Mouse (Mus musculus): ENCODE results near the gene Hoxc12. TPM values are rescaled to one million over a fixed set of nuclear protein-coding genes. Genes with fewer than 3 reads are reported as not detected.
A peak's percentile ranks its signal among the peaks of the same experiment; 100 is the strongest.

Gene Hoxc12
- polyA plus RNA-seq, 1 experiment from 2014 or later: not detected

GRCm38 (mm10) chr15:102917972-102918572 is 18.5 kb upstream of the Hoxc12 start:
- Histone ChIP-seq H3K27me3 (ENCODE audit: control insufficient read depth, insufficient read depth, low read length) (peaks cover 99% of the 10 kb centered on the region), H3K4me3 (ENCODE audit: control insufficient read depth in 1 of 2, insufficient read depth in 1 of 2, low read depth in 1 of 2, low read length in 2 of 2) (no peak overlapping the region), H3K9ac (ENCODE audit: low read length) (no peak overlapping the region), H3K36me3 (ENCODE audit: control insufficient read depth, insufficient read depth, low read length) (no peaks in the 10 kb centered on the region), H3K27ac (replicated peaks in 1 of 2; ENCODE audit: control insufficient read depth in 1 of 2, insufficient read depth in 1 of 2, low read depth in 2 of 2, low read length in 2 of 2) (no peak overlapping the region), H3K4me2 (ENCODE audit: low read length) (no peak overlapping the region), H3K9me3 (ENCODE audit: control insufficient read depth, low read length) (no peaks in the 10 kb centered on the region), H3K4me1 (ENCODE audit: control insufficient read depth in 2 of 2, insufficient read depth in 2 of 2, low read length in 2 of 2) (peaks cover 3 to 7% of the 10 kb centered on the region in 2 experiments; a peak in 2 of 4 replicates)
- whole genome bisulfite sequencing: 1% methylated on average over 20 of the region's 20 CpGs
- ATAC-seq (ENCODE audit: insufficient number of reproducible peaks, insufficient read depth, low FRiP score, low read depth): no peak

- 2% methylated on average over 7 of the region's 7 CpGs for WGBS
- Histone ChIP-seq H3K9me3 (ENCODE audit: control insufficient read depth, low read length) (no peaks in the 10 kb centered on the region), H3K4me1 (ENCODE audit: control insufficient read depth in 2 of 2, insufficient read depth in 2 of 2, low read length in 2 of 2) (peaks cover 3 to 7% of the 10 kb centered on the region in 2 experiments; a peak in 2 of 4 replicates), H3K36me3 (ENCODE audit: control insufficient read depth, insufficient read depth, low read length) (no peaks in the 10 kb centered on the region), H3K4me3 (ENCODE audit: control insufficient read depth in 1 of 2, insufficient read depth in 1 of 2, low read depth in 1 of 2, low read length in 2 of 2) (no peak overlapping the region), H3K27ac (replicated peaks in 1 of 2; ENCODE audit: control insufficient read depth in 1 of 2, insufficient read depth in 1 of 2, low read depth in 2 of 2, low read length in 2 of 2) (no peak overlapping the region), H3K27me3 (ENCODE audit: control insufficient read depth, insufficient read depth, low read length) (peaks cover 99% of the 10 kb centered on the region), H3K4me2 (ENCODE audit: low read length) (no peak overlapping the region), H3K9ac (ENCODE audit: low read length) (no peak overlapping the region)
- no peak for ATAC-seq (ENCODE audit: insufficient number of reproducible peaks, insufficient read depth, low FRiP score, low read depth)
Measured at GRCm38 (mm10) chr15:102918611-102919265, 17.8 kb upstream of the Hoxc12 start.

GRCm38 (mm10) chr15:102919336-102920180 is 17.0 kb upstream of the Hoxc12 start:
- ATAC-seq (ENCODE audit: insufficient number of reproducible peaks, insufficient read depth, low FRiP score, low read depth): no peak
- H3K9me3 ChIP-seq (ENCODE audit: control insufficient read depth, low read length): no peaks in the 10 kb centered on the region
- H3K4me2 ChIP-seq (ENCODE audit: low read length): no peak overlapping the region
- no peak overlapping the region for H3K27ac ChIP-seq (replicated peaks in 1 of 2; ENCODE audit: control insufficient read depth in 1 of 2, insufficient read depth in 1 of 2, low read depth in 2 of 2, low read length in 2 of 2)
- WGBS: 7% methylated on average over 12 of the region's 12 CpGs
- H3K4me3 ChIP-seq (ENCODE audit: control insufficient read depth in 1 of 2, insufficient read depth in 1 of 2, low read depth in 1 of 2, low read length in 2 of 2): no peak overlapping the region
- H3K9ac ChIP-seq (ENCODE audit: low read length): no peak overlapping the region
- no peaks in the 10 kb centered on the region for H3K36me3 ChIP-seq (ENCODE audit: control insufficient read depth, insufficient read depth, low read length)
- H3K27me3 ChIP-seq (ENCODE audit: control insufficient read depth, insufficient read depth, low read length): peaks cover 99% of the 10 kb centered on the region
- H3K4me1 ChIP-seq (ENCODE audit: control insufficient read depth in 2 of 2, insufficient read depth in 2 of 2, low read length in 2 of 2): peaks cover 3 to 7% of the 10 kb centered on the region in 2 experiments; a peak in 2 of 4 replicates

- WGBS: under 1% methylated on average over 20 of the region's 20 CpGs
- Histone ChIP-seq H3K36me3 (ENCODE audit: control insufficient read depth, insufficient read depth, low read length) (no peaks in the 10 kb centered on the region), H3K4me1 (ENCODE audit: control insufficient read depth in 2 of 2, insufficient read depth in 2 of 2, low read length in 2 of 2) (peaks cover 3 to 7% of the 10 kb centered on the region in 2 experiments; a peak in 2 of 4 replicates), H3K9me3 (ENCODE audit: control insufficient read depth, low read length) (no peaks in the 10 kb centered on the region), H3K4me3 (ENCODE audit: control insufficient read depth in 1 of 2, insufficient read depth in 1 of 2, low read depth in 1 of 2, low read length in 2 of 2) (peak overlapping the region in 1 of 2 experiments; percentile 24; a peak in 2 of 4 replicates), H3K27ac (replicated peaks in 1 of 2; ENCODE audit: control insufficient read depth in 1 of 2, insufficient read depth in 1 of 2, low read depth in 2 of 2, low read length in 2 of 2) (no peak overlapping the region), H3K9ac (ENCODE audit: low read length) (no peak overlapping the region), H3K27me3 (ENCODE audit: control insufficient read depth, insufficient read depth, low read length) (peaks cover 100% of the 10 kb centered on the region), H3K4me2 (ENCODE audit: low read length) (peak overlapping the region; percentile 52)
- no peak for ATAC-seq (ENCODE audit: insufficient number of reproducible peaks, insufficient read depth, low FRiP score, low read depth)
Measured at GRCm38 (mm10) chr15:102920619-102921018, 15.9 kb upstream of the Hoxc12 start.

- H3K27ac ChIP-seq (replicated peaks in 1 of 2; ENCODE audit: control insufficient read depth in 1 of 2, insufficient read depth in 1 of 2, low read depth in 2 of 2, low read length in 2 of 2): no peak within 1 kb of the TSS
- peak within 1 kb of the TSS in 1 of 2 experiments; percentile 24; a peak in 2 of 4 replicates for H3K4me3 ChIP-seq (ENCODE audit: control insufficient read depth in 1 of 2, insufficient read depth in 1 of 2, low read depth in 1 of 2, low read length in 2 of 2)
- no peak for ATAC-seq (ENCODE audit: insufficient number of reproducible peaks, insufficient read depth, low FRiP score, low read depth)
- peaks cover 100% of the 10 kb centered on the region for H3K27me3 ChIP-seq (ENCODE audit: control insufficient read depth, insufficient read depth, low read length)
- no peaks in the 10 kb centered on the region for H3K36me3 ChIP-seq (ENCODE audit: control insufficient read depth, insufficient read depth, low read length)
- no peak within 1 kb of the TSS for H3K9ac ChIP-seq (ENCODE audit: low read length)
- H3K4me1 ChIP-seq (ENCODE audit: control insufficient read depth in 2 of 2, insufficient read depth in 2 of 2, low read length in 2 of 2): peaks cover 3 to 7% of the 10 kb centered on the region in 2 experiments; a peak in 2 of 4 replicates
- whole genome bisulfite sequencing: under 1% methylated on average over 75 of the region's 88 CpGs
- no peaks in the 10 kb centered on the region for H3K9me3 ChIP-seq (ENCODE audit: control insufficient read depth, low read length)
- peak within 1 kb of the TSS; percentile 52 for H3K4me2 ChIP-seq (ENCODE audit: low read length)
Measured at GRCm38 (mm10) chr15:102921053-102922011, 15.2 kb upstream of the Hoxc12 start, which contains the start of gene Hoxc13. TSS of gene Hoxc13 (plus strand) at chr15:102921103.

- no peak for ATAC-seq (ENCODE audit: insufficient number of reproducible peaks, insufficient read depth, low FRiP score, low read depth)
Measured at GRCm38 (mm10) chr15:102922012-102922362, 14.6 kb upstream of the Hoxc12 start.

More at GRCm38 (mm10) chr15:102922012-102922362, 14.6 kb upstream of the Hoxc12 start:
- WGBS: under 1% methylated on average over 24 of the region's 24 CpGs
- Histone ChIP-seq H3K36me3 (ENCODE audit: control insufficient read depth, insufficient read depth, low read length) (no peaks in the 10 kb centered on the region), H3K9ac (ENCODE audit: low read length) (no peak overlapping the region), H3K4me2 (ENCODE audit: low read length) (no peak overlapping the region), H3K4me3 (ENCODE audit: control insufficient read depth in 1 of 2, insufficient read depth in 1 of 2, low read depth in 1 of 2, low read length in 2 of 2) (peak overlapping the region in 1 of 2 experiments; percentile 24; a peak in 1 of 4 replicates), H3K27me3 (ENCODE audit: control insufficient read depth, insufficient read depth, low read length) (peaks cover 100% of the 10 kb centered on the region), H3K27ac (replicated peaks in 1 of 2; ENCODE audit: control insufficient read depth in 1 of 2, insufficient read depth in 1 of 2, low read depth in 2 of 2, low read length in 2 of 2) (no peak overlapping the region), H3K9me3 (ENCODE audit: control insufficient read depth, low read length) (no peaks in the 10 kb centered on the region), H3K4me1 (ENCODE audit: control insufficient read depth in 2 of 2, insufficient read depth in 2 of 2, low read length in 2 of 2) (peaks cover 3 to 7% of the 10 kb centered on the region in 2 experiments; a peak in 2 of 4 replicates)

All from heart, embryonic 14.5 days (tissue).